Mouse (Mus musculus) Patski (cell line): Measurements from ENCODE around the gene Clptm1l. TPM values are rescaled to one million over a fixed set of nuclear protein-coding genes. Genes with fewer than 3 reads are reported as not detected.

Experiments used
- ATAC-seq: fragments of 100-300 bp; one replicate; pipeline ENCODE4 v1.8.0; 2021
- CTCF ChIA-PET: fragments of 350-600 bp; sonication (Branson Sonifier 250); formaldehyde crosslinking; loops from one replicate; lab custom pipeline; 2022; ENCODE audit warnings: inconsistent platforms; lab: Charles Lee
- POLR2A ChIA-PET: fragments of 350-600 bp; sonication (Branson Sonifier 250); formaldehyde crosslinking; loops from one replicate; lab custom pipeline; 2022; ENCODE audit warnings: antibody characterized with exemption, inconsistent platforms; lab: Charles Lee
- DNase-seq: peaks from one replicate; pipeline ENCODE4 v3.0.0-alpha.2; 2011; ENCODE audit warnings: low read depth, low spot score
- H3K27me3 ChIP-seq: fragments of 371-371 bp; one replicate; pipeline ENCODE4 v1.5.1; 2021
- CTCF ChIP-seq: fragments of 100-300 bp; IDR thresholded peaks from one replicate; pipeline ENCODE4 v1.5.1; 2021
- in situ Hi-C: fragments of 300-500 bp; cut with MboI; formaldehyde crosslinking; loops from 3 replicates; pipeline ENCODE4 v1.11.1; 2018; ENCODE audit warnings: low pct_unique_long_range_greater_than_20kb, mixed read lengths
- polyA plus RNA-seq: library from polyadenylated mRNA; unstranded; gene quantifications from one replicate; pipeline ENCODE4 v1.2.3, GENCODE M21; 2021

The Clptm1l gene
- polyA plus RNA-seq, 1 experiment from 2014 or later, result 215 TPM

GRCm38 (mm10) chr13:73620637-73621036 is 16.8 kb downstream of the Clptm1l start:
- no peak for DNase-seq
- ATAC-seq, result no peak
- POLR2A ChIA-PET, result no interaction called here
- CTCF ChIA-PET, result interaction anchor here (1.2 kb wide), 1 partner anchor 21 kb away, joined by 3 read pairs; no protein-coding TSS in a partner anchor
- in situ Hi-C loops, result loop anchor here (25.0 kb wide), 1 partner anchor 108 kb away; no protein-coding TSS in a partner anchor
- TF ChIP-seq CTCF, result no peak
- no peaks in the 10 kb centered on the region for H3K27me3 ChIP-seq

DNA sequence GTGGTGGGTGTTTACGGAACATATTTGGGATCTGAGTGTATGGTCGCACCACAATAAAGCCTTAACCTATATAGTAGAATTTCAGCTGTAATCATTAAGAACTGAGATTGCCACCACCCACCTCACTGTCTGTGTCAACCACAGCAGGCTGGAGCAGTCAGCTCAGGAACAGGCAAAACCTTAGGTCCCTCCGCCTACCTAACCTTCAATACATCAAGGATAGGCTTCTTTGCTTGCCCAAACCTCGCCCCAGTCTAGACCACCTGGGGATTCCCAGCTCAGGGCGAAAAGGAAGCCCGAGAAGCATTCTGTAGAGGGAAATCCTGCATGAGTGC is 22.6 kb downstream of the Clptm1l start:
- ATAC-seq, result no peak
- in situ Hi-C loops, result no loop called here
- no peaks in the 10 kb centered on the region for H3K27me3 ChIP-seq
- TF ChIP-seq CTCF, result no peak
- DNase-seq, result no peak
- ChIA-PET CTCF (interaction anchor here (0.7 to 1.2 kb wide), 2 partner anchors 58 to 201 kb away, joined by 3 to 4 read pairs; no protein-coding TSS in a partner anchor), POLR2A (no interaction called here)

DNA sequence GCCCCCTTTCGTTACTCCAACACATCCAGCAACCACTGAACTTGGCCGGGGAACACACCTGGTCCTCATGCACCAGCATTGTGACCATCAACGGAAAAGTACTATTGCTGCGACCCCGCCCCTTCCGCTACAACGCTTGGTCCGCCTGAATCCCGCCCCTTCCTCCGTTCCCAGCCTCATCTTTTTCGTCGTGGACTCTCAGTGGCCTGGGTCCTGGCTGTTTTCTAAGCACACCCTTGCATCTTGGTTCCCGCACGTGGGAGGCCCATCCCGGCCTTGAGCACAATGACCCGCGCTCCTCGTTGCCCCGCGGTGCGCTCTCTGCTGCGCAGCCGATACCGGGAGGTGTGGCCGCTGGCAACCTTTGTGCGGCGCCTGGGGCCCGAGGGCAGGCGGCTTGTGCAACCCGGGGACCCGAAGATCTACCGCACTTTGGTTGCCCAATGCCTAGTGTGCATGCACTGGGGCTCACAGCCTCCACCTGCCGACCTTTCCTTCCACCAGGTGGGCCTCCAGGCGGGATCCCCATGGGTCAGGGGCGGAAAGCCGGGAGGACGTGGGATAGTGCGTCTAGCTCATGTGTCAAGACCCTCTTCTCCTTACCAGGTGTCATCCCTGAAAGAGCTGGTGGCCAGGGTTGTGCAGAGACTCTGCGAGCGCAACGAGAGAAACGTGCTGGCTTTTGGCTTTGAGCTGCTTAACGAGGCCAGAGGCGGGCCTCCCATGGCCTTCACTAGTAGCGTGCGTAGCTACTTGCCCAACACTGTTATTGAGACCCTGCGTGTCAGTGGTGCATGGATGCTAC is 23.1 kb downstream of the Clptm1l start, which contains the start of gene Tert:
Gene Tert (plus strand): TSS at position 167 of the 805 bp plus-strand sequence.
- no peaks in the 10 kb centered on the region for H3K27me3 ChIP-seq
- ChIA-PET POLR2A (no interaction called here), CTCF (no interaction called here)
- DNase-seq, result no peak
- in situ Hi-C loops, result no loop called here
- no peak for ATAC-seq
- TF ChIP-seq CTCF, result no peak

- no peaks in the 10 kb centered on the region for H3K27me3 ChIP-seq
- no peak for DNase-seq
- in situ Hi-C loops, result no loop called here
- CTCF ChIA-PET, result interaction anchor here (1.4 kb wide), 1 partner anchor 65 kb away, joined by 3 read pairs; no protein-coding TSS in a partner anchor
- ATAC-seq, result no peak
- TF ChIP-seq CTCF, result no peak
- POLR2A ChIA-PET, result no interaction called here
These were observed 24.8 kb downstream of the Clptm1l start for GRCm38 (mm10) chr13:73628586-73629113.

- POLR2A ChIA-PET, result no interaction called here
- in situ Hi-C loops, result no loop called here
- no peak for DNase-seq
These were observed 28.0 kb downstream of the Clptm1l start for GRCm38 (mm10) chr13:73631837-73632236.

GRCm38 (mm10) chr13:73637826-73638225 is 34.0 kb downstream of the Clptm1l start:
- no peaks in the 10 kb centered on the region for H3K27me3 ChIP-seq
- in situ Hi-C loops, result no loop called here
- TF ChIP-seq CTCF, result no peak
- CTCF ChIA-PET, result no interaction called here
- POLR2A ChIA-PET, result no interaction called here
- no peak for DNase-seq
- ATAC-seq, result no peak

More at GRCm38 (mm10) chr13:73631837-73632236, 28.0 kb downstream of the Clptm1l start:
- no peak for ATAC-seq
- CTCF ChIA-PET, result interaction anchor here (1.3 to 1.4 kb wide), 2 partner anchors 10 to 15 kb away, joined by 3 to 4 read pairs; no protein-coding TSS in a partner anchor
- no peak for TF ChIP-seq CTCF
- H3K27me3 ChIP-seq, result no peaks in the 10 kb centered on the region

DNA sequence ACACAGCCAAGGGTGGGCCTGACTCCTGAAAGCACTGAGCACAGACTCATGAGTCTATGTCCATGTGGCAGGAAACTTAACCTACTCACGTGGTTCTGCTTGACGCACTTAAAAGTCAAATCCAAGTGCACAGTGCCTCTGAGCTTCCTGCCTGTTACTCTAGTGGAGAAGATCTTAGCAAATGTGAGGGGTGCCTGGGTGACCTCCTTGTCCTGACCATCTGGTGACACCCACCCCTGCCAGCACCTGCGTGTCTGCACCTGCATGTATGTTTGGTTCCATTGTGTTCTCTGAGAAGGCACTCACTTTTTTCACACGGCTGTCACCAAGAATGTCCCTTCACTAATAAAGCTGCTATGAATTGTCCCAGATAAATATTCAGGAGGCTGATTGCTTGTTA is 37.5 kb downstream of the Clptm1l start:
- no peak for ATAC-seq
- ChIA-PET CTCF (interaction anchor here (10.4 kb wide), 1 partner anchor 53 kb away, joined by 196 read pairs; no protein-coding TSS in a partner anchor), POLR2A (no interaction called here)
- no peaks in the 10 kb centered on the region for H3K27me3 ChIP-seq
- no peak for TF ChIP-seq CTCF
- in situ Hi-C loops, result loop anchor here (5.0 kb wide), 1 partner anchor 266 kb away; no protein-coding TSS in a partner anchor
- no peak for DNase-seq

DNA sequence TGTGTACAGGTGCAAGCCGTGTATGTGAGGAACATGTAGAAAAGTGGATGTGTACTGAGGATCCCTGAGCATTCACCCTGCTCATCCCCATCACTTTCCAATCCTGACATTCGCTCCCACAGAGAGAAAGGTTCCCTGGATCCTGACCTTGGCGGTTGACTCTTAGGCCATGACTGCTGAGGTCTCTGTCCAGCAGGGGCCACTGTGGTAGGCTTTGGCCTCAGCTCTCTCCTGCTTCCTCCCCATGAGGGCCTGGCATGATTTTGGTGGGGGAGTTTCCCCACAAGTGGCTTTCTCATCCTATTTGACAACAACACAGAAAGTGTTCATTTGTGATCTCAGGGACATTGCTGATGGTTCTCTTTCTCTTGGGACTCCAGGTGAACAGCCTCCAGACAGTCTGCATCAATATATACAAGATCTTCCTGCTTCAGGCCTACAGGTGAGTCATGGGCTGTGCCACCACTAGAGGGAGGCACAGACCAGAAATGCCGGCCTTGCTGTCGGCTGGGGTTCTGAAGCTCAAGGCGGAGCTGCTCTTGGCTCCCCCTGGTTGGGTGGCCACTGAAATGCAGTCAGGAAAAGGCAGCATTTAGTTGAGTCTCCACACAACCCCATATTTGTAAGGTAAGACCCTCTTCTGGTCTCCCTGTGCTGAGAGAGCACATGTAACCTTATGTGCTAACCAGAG is 42.7 kb downstream of the Clptm1l start:
- ATAC-seq, result peak; percentile 83
- no peaks in the 10 kb centered on the region for H3K27me3 ChIP-seq
- in situ Hi-C loops, result loop anchor here (5.0 kb wide), 2 partner anchors 46 to 181 kb away; no protein-coding TSS in a partner anchor
- TF ChIP-seq CTCF, result peak; percentile 98
- peak; percentile 77 for DNase-seq
- CTCF ChIA-PET, result interaction anchor here (0.8 to 10.4 kb wide), 26 partner anchors 8 to 221 kb away, joined by 3 to 196 read pairs (median 6); partner anchors contain the start of genes Slc6a18 and Slc6a19
- POLR2A ChIA-PET, result interaction anchor here (1.2 to 2.5 kb wide), 4 partner anchors 42 to 68 kb away, joined by 3 to 10 read pairs (median 4); no protein-coding TSS in a partner anchor

GRCm38 (mm10) chr13:73653266-73653665 is 49.5 kb downstream of the Clptm1l start:
- in situ Hi-C loops, result no loop called here
- no peak for ATAC-seq
- ChIA-PET POLR2A (no interaction called here), CTCF (interaction anchor here (1.0 to 1.6 kb wide), 3 partner anchors 13 to 39 kb away, joined by 3 to 8 read pairs (median 3); no protein-coding TSS in a partner anchor)
- no peaks in the 10 kb centered on the region for H3K27me3 ChIP-seq
- DNase-seq, result no peak
- no peak for TF ChIP-seq CTCF

DNA sequence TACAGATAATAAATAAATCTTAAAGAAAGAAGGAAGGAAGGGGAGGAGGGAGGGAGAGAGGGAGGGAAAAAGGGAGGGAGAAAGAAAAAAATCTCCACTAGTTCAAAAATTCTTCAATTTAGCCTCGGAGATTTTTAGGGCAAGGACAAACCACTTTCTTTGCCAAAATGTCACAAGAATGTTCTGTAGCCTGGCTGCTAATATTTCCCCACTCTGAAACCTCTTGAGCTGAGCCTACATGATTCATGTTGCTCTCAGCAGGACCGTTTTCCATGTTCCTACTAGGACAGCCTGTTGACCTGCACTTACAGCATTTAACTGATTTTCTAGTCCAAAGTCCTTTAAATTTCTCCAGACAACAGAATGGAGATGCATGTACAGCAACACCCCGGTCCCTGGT is 51.2 kb downstream of the Clptm1l start:
- no peak for DNase-seq
- no peaks in the 10 kb centered on the region for H3K27me3 ChIP-seq
- CTCF ChIA-PET, result interaction anchor here (2.0 kb wide), 1 partner anchor 9 kb away, joined by 6 read pairs; no protein-coding TSS in a partner anchor
- ATAC-seq, result no peak
- POLR2A ChIA-PET, result no interaction called here
- in situ Hi-C loops, result no loop called here
- no peak for TF ChIP-seq CTCF
